Mouse (Mus musculus) T-cell, adult 2 months (primary cell): ENCODE measurements at regions not wholly inside any gene's neighbourhood (a gene's known extent, or its start where the extent isn't known, plus 50 kb on each side); places are given as distances from the start of the nearest gene placed in this dataset.

Source experiments
- DNase-seq: peaks from one replicate; pipeline ENCODE4 v3.0.0; 2022; ENCODE audit warnings: low spot score

DNA sequence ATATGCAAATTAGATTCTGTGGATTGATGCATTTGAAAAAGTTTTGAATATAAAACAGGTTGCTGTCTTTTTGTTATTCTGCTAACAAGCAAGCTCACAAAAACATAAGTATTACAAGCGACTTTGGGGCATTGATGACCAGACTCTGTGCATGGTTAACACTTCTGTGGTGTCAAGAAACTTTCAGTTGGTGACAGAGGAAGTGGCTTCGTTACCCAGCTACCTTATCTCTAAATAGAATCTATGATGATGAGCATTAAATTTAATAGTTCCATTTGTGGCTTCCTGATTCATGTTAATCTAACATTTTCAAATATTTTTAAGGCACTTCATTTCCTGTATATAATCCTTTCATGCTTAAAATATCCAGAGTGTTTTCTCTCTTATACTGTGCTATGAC, 100.8 kb downstream of the Tm2d1 start:
- DNase-seq: peak; percentile 13

DNA sequence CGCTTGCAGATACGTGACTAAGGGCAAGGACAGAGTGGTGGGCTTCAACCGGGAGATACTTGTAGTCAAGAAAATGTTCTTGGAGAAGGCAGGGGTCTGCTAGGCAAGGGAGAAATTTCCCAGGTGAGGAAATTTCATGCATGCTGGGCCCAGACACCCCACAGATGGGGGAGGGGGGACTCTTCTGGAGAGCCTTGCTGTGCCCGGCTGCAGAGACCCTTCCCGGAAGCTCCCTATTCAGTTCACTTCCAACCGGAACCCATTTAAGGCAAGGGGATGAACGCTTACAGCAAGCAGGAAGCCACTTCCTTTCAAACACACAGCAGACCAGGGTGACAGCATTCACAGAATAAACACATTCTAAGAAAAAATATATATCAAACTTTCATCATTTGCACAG, 124.8 kb downstream of the Tm2d1 start:
- no peak for DNase-seq

DNA sequence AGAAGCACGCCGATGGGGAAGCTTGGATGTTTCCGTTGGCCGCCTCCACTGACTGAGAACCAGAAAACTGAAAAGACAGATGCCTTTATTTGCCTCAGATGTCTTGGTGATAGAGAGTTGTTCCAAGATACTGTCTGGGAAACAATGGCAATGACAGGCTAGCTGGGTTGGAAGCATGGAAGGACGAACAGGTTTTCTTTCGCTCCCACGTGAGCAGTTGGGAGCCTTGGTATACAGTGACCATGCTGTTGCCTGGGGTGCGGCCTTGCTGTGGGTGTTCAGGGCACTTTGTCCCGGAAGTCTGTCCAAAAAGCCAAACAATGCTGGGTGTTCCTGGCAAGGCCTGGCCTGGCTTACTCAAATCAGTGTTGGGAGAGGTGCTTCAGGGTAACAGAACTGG, 125.4 kb downstream of the Tm2d1 start:
- no peak for DNase-seq

DNA sequence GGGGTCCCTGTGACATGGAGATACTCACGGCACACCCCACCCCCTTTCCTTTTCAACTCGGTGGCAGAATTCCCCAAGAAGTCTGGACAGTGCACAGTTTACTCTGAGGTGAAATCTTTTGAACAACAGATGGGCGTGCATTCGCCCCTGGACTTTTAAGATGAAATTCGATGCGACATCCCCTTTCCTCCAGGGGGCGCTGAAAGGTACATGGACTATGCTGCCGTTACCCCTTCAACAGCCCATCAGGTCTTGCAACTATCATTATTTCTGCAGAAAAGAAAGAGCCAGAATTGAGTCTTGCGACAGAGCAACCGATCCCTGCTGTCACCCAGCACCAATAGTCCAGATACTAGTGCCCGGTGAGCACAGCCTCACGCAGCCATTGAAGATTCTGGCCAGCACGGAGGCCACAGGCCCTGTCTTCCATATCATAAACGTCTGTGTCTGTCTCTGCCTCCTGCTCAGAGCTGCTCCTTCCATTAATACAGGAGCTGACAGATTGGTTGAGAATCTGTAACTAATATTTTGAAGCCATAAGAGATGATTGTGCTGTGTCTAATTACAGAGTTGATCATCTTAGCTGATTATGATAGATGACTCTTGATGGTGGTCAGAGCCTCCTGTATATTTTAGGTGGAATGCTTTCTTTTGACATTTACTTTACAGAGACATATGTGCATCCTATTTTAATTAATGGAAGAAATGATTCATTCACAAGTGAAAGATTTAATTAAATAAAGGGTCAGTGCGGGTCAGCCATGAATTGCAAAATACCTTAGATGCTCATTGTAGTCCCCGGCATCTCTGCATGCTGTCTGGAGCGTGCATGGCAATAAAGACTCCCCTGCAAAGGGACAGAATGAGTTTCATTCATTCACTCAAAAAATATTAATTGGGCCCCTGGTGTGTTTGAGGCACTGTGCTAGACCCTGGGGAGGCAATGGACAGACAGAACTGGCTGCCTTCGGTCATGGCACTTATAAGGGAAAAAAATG, 128.0 kb downstream of the Tm2d1 start:
- DNase-seq: peak; percentile 29

DNA sequence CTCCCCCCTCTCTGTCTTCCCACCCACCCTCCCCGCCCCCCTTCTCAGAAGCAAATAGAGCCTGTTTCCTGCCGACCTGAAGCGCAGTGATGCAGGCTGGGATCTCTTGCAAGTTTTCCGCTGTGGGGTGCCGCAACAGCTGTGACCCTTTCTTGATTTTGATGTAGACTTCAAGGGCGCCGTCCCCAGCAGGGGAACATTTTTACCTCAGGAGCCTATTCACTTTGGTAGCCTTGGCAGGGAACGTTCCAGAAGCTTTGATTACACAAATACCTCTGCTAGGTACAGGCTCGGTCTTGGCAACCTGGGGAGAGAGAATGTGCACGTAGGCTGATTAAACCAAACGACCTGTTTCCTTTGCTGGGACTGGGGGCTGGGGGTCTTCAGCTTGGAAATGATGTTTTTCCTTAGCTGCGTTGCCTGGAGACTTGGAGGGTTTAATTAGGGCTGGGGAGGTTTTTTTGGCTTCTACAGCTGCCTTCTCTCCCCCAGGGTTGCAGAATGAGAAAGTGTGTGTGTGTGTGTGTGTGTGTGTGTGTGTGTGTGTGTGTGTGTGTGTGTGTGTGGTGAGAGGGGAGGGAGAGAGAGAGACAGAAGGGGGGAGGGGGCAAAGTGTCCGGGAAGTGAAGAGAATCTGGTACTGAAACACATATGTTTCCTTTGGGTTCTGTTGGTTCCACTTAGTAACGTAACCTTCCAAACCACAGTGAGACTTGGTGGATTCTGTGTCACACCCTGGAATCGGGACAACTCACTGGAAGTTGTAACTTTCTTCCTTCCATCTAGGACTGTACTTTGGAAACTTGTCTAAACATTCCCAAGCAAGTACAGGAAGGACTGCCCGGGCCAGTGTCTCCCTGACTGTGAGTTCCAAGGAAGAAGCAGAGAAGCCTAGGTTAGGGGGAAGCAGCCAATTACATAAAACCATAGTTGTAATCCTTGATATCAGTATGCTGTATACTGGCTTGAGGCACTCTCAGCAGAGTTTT, 138.9 kb downstream of the Tm2d1 start:
- DNase-seq: peak; percentile 65

DNA sequence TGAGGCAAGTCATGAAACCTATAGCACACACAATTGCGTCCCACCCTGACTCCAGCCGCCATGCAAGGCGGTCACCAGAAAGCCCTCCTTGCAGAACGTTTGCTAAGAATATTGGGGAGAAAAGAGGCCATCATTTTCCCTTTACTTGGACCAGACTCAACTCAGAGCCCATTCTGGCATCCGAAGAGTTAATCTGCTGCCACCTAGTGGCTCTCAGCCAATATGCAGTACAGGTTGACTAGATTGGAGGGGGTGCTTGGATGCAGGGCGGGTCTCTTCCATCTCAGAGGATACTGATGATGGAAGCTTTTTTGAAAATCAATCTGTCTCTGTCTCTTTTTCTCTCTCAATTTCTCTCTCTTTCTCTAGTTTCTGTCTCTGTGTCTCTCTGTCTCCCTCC, 139.6 kb downstream of the Tm2d1 start:
- DNase-seq: peak; percentile 61

DNA sequence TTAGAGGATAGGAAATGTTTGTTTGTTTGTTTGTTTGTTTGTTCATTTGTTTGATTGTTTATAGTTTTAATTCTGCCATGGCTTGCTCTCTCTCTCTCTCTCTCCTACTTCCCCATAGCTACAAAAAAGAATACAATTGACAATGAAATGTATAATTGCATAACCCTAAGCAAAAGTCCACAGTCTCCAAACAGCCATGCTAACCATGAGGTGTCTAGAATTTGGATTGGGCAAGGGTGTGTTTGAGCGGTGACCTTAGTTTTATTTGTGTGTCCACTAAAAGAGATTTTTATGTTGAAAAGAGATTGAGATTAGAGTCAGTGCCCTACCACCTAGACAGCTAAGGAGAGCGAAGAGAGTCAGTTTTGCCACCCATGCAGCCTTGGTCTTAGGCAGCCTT, 141.2 kb downstream of the Tm2d1 start:
- DNase-seq: no peak

DNA sequence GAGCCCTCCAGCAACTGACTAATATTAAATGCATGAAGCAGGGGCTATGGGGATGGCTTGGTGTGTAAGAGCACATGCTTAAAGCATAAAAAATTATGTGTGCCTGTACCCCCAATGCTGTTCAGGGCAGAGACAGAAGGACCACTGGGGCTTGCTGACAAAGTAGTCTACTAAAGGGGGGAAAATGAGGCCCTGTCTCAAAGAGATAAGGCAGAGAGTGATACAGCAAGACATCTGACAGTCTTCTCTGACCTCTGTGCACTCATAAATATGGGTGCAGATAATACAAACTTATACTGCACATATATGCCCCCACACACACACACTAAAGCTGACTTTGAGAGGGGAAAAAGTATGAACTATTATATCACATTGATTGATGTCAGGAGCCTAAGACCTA, 142.8 kb downstream of the Tm2d1 start:
- DNase-seq: no peak

DNA sequence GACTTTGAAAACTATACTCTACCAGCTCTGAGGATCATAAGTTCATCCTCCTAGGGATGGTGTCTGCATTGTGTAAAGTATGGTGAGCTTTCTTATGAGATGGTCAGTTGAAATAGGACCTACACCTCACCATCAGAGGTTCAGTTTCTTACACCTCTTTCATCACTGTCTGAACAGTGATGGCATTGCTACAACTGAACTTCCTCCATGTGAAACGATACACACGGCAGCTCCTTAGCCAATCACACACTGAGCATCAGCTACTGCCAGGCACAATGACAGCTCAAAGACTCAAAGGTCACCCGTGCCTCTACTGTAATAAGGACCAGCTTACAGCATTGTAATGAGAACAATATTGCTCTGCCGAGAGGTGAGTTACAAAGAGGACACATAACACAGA, 145.0 kb downstream of the Tm2d1 start:
- no peak for DNase-seq

DNA sequence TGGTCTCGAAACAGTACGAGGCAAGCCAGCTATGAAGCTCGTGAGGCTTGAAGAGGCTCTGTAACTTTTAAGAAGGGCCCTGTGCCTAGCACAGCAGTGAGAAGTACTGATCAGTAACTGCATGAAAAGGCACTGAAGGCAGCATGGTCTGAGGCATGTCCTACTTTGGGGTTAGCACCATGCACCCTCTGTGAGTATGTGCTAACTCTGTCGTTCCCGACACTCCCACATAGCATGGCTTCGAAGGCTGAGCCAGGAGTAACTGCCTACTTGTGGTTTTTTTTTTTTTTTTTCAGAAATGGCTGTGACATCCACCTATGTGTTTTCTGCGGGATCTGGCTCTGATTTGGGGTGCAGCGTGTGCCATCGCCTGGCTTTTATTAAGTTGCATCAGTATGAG, 145.6 kb downstream of the Tm2d1 start:
- DNase-seq: no peak

DNA sequence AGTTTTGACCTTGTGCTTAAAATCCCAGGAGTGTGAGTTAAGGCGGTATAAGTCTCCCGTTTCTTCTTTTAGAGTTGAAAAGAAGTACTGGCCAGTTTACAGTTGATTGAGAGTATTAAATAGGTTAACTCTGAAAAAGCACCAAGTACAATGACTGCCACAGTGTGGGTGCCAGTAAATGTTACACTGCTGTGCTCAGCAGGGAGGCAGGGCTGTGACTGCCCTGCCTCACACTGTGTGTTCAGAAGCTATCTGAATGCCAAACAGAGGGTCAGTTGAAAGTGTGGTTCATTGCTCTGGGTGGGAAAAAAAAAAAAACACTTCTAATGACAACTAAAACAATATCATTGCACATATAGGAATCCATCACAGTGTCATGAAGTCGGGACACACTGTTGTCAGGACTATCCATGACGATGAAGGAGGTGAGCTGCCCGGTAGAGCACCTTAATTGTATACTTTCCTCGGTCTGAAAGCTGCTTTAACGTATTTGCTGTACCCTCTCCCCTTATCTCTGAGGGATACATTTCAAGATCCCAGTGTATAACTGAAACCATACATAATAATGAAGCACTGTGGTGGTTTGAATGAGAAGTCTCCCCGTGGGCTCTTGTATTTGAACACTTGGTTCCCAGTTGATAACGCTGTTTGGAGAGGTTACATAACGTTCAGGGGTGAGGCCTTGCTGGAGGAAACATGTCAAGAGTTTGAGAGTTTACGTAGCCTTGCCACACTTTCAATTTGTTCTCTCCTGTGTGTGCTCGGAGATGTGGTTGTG, 146.9 kb downstream of the Tm2d1 start:
- DNase-seq: no peak

DNA sequence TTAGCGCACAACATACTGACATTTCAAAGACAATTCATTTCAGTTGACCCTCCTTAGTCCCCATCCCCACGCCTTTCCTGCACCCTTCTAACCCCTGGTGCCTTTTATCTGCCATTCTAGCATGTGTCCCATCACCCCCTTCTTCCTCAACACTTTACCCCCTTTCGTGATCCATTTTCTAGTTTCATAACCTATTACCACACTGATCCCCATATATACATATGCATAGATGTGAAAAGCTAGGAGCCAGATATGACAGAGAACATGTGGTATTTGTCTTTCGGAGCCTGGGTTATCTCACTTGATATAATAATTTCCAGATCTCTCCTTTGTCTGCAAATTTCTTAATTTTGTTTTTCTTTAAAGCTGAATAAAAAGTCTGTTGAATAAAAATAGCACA, 154.9 kb downstream of the Tm2d1 start:
- DNase-seq: no peak

DNA sequence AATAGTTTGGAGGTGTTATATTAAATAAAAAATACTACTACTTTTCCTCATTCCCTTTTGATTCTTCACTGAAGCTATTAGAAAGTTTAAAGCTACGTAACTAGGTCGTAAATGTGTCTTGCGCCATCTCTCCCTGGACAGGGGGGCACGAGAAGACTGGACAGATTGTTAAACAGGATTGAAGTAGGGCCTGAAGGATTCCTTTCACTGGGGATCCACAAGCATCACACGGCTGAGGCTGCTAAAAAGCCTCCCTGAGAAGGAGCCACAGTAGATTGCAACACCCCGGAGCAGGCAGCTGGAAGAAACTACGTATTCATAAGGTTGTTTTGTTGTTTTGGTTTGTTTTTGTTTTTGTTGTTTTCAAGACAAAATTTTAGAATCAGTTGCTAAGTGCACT, 158.7 kb downstream of the Tm2d1 start:
- DNase-seq: no peak

DNA sequence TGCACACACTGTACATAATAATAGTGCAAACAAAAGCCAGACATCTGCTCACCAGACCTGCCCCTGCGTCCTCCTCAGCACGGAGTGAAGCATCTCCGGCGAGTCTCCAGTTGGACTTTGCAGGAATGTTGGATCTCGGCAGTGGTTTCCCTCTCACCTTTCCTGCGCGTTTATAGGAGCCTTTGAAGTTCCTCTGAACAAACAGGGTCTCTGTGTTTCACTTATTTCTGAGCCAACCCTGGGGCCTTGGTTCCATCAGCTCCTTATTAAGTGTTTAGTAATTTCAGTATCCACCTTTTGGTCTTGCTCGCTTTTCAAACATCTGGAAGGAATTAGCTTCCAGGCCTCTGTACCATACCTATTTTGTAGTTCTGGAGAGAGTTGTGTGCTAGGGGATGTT, 159.7 kb downstream of the Tm2d1 start:
- no peak for DNase-seq

DNA sequence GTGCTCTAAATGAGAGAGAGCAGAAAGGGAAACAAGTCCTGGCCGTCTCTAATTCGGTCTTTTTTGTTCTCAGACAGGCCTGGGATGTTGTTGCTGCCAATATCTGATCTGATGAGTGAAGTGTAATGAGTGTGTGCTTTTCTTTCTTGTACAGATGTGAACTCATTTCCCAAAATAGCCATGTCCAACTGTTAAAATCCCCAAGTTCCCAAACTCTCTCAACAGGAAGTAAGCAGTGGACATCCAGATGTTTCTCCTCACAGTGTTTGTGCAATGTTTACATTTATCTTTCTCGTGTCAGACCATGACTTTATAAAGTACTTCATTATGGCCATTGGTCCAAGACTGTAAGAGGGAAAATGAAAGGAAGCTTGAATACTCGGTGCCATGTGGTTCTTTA, 161.5 kb downstream of the Tm2d1 start:
- DNase-seq: no peak

DNA sequence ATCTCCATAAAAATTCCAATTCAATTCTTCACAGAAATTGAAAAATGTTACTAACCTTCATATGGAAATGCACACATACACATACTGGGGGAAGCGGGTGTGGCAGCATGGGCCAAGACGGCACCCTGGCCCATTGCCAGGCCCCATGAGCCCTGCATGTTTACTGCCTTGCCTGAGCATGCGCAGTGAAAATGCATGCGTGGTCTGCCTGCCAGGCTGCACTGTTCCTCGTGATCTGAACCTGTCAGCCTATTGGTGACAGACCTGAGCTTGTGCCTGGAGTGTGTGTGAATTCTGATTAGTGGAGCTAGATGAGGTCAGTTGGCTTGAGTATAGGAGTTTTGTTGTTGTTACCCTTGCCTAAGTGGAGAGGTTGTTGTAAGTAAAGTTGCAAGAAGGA, 167.9 kb downstream of the Tm2d1 start:
- no peak for DNase-seq

DNA sequence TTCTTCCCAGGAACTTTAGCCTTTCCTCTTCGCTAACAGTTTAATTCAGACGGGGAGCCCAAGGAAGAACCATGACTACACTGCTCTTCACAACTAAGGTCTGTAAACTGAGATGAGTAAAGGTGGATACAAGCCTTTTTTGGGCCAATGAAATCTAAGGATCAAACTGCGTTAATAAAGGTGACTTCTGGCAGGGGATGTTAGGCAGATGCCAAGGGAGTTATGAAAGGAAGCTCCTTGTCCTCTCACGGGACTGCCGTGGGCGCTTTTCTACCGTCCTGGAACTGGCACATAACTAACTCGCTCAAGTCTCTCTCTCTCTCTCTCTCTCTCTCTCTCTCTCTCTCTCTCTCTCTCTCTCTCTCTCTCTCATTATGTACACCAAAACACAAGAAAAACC, 175.7 kb downstream of the Tm2d1 start:
- no peak for DNase-seq

DNA sequence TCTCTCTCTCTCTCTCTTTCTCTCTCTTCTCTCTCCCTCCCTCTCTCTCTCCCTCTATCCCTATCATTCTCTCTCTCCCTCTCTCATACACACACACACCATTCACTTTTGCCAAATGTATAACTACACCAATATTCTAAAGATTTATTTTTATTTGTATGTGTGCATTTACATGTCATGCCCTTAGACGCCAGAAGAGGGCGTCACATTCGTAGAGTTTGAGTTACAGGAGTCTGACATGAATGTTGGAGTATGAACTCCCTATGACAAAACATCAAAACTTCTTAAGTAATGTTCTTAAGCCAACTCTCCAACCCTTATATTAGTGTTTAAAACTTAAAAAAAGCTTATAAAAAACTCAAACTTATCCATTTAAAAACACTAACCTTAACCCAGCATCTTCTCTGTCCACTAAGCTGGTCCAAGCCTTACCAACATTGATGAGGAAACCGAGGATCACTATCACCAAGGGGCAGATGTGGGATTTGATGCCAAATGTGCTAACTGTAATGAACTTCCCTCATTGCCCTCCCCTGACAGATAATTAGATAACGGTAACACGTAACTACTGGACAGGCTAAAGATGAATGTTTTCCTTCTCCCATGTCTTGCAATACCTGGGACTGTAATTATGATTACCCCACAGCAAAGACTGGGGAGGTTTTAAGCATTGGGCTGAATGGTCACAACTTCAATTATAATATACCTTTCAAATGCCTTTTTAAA, 176.7 kb downstream of the Tm2d1 start:
- no peak for DNase-seq

DNA sequence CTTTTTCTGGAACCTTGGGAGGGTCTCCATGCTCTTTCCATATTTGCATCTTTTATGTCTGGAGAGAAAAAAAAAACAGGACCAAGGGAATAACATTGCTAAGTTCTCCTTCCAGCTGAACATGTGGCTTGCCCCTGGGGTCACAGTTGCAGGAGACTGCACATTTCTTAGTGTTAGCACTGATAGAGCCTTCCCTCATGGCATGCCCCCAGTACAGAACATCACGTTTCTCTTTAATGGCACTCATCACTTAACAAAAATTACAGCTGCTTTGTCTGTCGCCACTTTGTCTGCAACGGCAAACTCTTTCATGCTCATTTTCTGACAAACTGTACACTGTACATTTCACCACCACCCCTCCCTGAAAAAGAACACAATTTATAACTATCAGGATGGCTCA, 180.0 kb downstream of the Tm2d1 start:
- no peak for DNase-seq

DNA sequence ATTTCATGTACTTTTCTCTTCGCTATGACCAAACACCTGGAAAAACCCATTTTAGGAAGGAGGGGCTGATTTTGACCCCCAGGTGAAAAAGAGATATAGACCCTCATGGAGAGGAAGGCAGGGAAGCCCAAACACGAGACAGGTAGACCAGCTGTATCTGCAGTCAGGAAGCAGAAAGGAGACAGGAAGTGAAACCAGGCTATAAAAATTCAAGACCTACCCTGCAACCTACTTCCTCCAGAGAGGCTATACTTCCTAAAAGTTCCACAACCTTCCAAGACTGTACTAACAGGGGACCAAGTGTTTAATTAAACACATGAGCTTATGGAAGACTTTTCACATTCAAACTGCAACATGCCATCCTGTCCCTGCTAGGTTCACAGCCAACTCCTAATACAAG, 180.9 kb downstream of the Tm2d1 start:
- DNase-seq: no peak

DNA sequence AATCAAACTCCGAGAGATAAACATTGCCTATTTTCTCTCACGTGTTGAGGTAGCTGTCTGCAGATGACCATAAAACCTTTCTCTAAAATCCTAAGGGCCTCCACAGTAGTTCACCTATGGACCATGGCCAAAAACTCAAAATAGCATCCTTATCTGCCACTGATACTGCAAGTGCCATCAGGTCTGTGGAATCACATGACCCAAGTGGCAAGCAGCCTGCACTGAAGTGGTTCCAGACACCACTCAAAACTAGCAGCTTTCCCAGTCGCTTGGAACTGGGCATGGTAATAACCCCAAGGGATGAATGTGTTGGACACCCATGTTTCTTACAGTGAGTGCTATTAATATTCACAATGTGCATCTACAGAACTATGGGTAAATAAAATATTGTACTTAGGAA, 182.0 kb downstream of the Tm2d1 start:
- no peak for DNase-seq
